In the genomic region with DNA sequence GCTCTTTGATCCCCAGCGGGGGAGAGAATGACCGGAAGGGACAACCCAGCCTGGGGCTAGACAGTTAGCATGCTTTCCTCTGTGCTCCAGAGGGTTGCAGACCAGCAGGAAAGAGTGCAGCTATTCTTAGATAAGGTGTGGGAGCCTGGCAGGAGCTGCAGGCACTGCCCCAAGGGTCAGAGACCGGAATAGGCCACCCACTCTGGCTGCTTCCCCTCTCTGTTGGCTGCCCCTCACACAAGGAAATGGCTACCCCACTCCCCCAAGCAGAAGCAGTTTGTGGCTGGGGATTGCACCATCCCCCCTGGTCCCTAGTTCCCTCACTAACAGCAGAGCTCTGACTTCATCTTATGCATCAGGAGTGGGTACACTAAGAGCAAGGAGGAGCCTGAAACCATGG, we compare ENCODE assay signal across 10 mouse cellular contexts. TPM values are rescaled to one million over a fixed set of nuclear protein-coding genes. Genes with fewer than 3 reads are reported as not detected.
DNase-seq lines count a peak whose midpoint lies in the region; ATAC-seq and TF ChIP-seq lines count a peak whose summit lies in the region.
"Had no signal": no experiment of that assay in that cellular context is flagged by ENCODE, and none has a peak within 500 bp of the region (broad histone marks: within the 10 kb centered on the region; RNA-seq: fewer than 3 reads in every experiment).

No protein-coding gene starts in this region.

- WGBS in stomach, embryonic 15.5 days: 55% methylated on average over 3 of the region's 3 CpGs
- 78% methylated on average over 3 of the region's 3 CpGs for WGBS in stomach, postnatal 0 days
- WGBS in stomach, embryonic 16.5 days: 65% methylated on average over 3 of the region's 3 CpGs
- WGBS in cerebellum, adult 2 months: 82% methylated on average over 3 of the region's 3 CpGs

- H3K4me1 ChIP-seq in stomach, embryonic 15.5 days: 0 out of 2 replicates have a peak, but pooled peaks cover 6% of the 10 kb centered on the region
- H3K4me1 ChIP-seq in stomach, postnatal 0 days (replicated peaks; ENCODE audit: control insufficient read depth, insufficient read depth): 0 out of 2 replicates have a peak, but pooled peaks cover 2% of the 10 kb centered on the region
- H3K4me1 ChIP-seq in stomach, embryonic 16.5 days (ENCODE audit: control insufficient read depth, insufficient read depth, low read length): peaks cover 8% of the 10 kb centered on the region; the same call in 1 of the 2 replicates
- H3K4me1 ChIP-seq in cerebellum, adult 2 months (ENCODE audit: control insufficient read depth, insufficient read depth, low read length): no peaks in the 10 kb centered on the region

- H3K4me2 ChIP-seq in stomach, embryonic 15.5 days: no peak overlapping the region
- H3K4me2 ChIP-seq in stomach, postnatal 0 days (replicated peaks; ENCODE audit: low read depth): no peak overlapping the region
- no peak overlapping the region for H3K4me2 ChIP-seq in stomach, embryonic 16.5 days (ENCODE audit: low read depth, low read length)

- no peak for DNase-seq in stomach, postnatal 0 days (ENCODE audit: low spot score)
- DNase-seq in heart, postnatal 10 days: peak; percentile 75 to 76
- DNase-seq in liver: peak; percentile 46
- no peak for DNase-seq in cerebellum, adult 2 months
- no peak for DNase-seq in cerebellum, adult 9-11 months
- no peak for DNase-seq in natural killer cell, adult 2 months (ENCODE audit: low spot score in 2 of 2)
- DNase-seq: cerebellum, postnatal 25 days had no signal

- H3K36me3 ChIP-seq in stomach, embryonic 15.5 days: no peaks in the 10 kb centered on the region
- H3K36me3 ChIP-seq in stomach, postnatal 0 days (ENCODE audit: control insufficient read depth, insufficient read depth, low read length): no peaks in the 10 kb centered on the region
- no peaks in the 10 kb centered on the region for H3K36me3 ChIP-seq in stomach, embryonic 16.5 days (ENCODE audit: control insufficient read depth, insufficient read depth, low read length)

- ATAC-seq in stomach, embryonic 15.5 days (ENCODE audit: insufficient read depth, low FRiP score, low read depth): peak; percentile 35; the same call in 1 of the 2 replicates
- no peak for ATAC-seq in stomach, postnatal 0 days (ENCODE audit: low FRiP score, low TSS enrichment)
- ATAC-seq in stomach, embryonic 16.5 days (ENCODE audit: insufficient read depth, low FRiP score): peak; percentile 57; the same call in 1 of the 2 replicates

- TF ChIP-seq POLR2A in cerebellum, adult 2 months (IDR thresholded peaks at IDR 0.05; ENCODE audit: borderline replicate concordance, insufficient read depth, low read length): no peak

- TF ChIP-seq CTCF in stomach, postnatal 0 days (IDR thresholded peaks at IDR 0.05; ENCODE audit: low read depth): no peak
- no peak for TF ChIP-seq CTCF in cerebellum, adult 2 months (IDR thresholded peaks at IDR 0.05; ENCODE audit: borderline replicate concordance, insufficient read depth, low read depth, low read length)

- H3K27ac ChIP-seq in stomach, embryonic 15.5 days: no peak overlapping the region
- no peak overlapping the region for H3K27ac ChIP-seq in stomach, postnatal 0 days (replicated peaks)
- H3K27ac ChIP-seq in stomach, embryonic 16.5 days (ENCODE audit: low read length): no peak overlapping the region
- H3K27ac ChIP-seq in cerebellum, adult 2 months (ENCODE audit: insufficient read depth, low read length): no peak overlapping the region

- no peaks in the 10 kb centered on the region for H3K9me3 ChIP-seq in stomach, embryonic 15.5 days
- H3K9me3 ChIP-seq in stomach, postnatal 0 days (ENCODE audit: control insufficient read depth, low read length): no peaks in the 10 kb centered on the region
- H3K9me3 ChIP-seq in stomach, embryonic 16.5 days (replicated peaks; ENCODE audit: control insufficient read depth, low read length): no peaks in the 10 kb centered on the region

- no peak overlapping the region for H3K4me3 ChIP-seq in stomach, embryonic 15.5 days (replicated peaks)
- no peak overlapping the region for H3K4me3 ChIP-seq in stomach, postnatal 0 days (ENCODE audit: low read depth, low read length)
- H3K4me3 ChIP-seq in stomach, embryonic 16.5 days (replicated peaks; ENCODE audit: low read length): no peak overlapping the region
- H3K4me3 ChIP-seq in cerebellum, adult 2 months (replicated peaks; ENCODE audit: insufficient read depth, low read depth, low read length): no peak overlapping the region

- H3K27me3 ChIP-seq in stomach, embryonic 15.5 days (replicated peaks): no peaks in the 10 kb centered on the region
- H3K27me3 ChIP-seq in stomach, postnatal 0 days (ENCODE audit: control insufficient read depth, insufficient read depth, low read length): no peaks in the 10 kb centered on the region
- H3K27me3 ChIP-seq in stomach, embryonic 16.5 days (ENCODE audit: control insufficient read depth, insufficient read depth, low read length): no peaks in the 10 kb centered on the region
- H3K27me3 ChIP-seq in cerebellum, adult 2 months (ENCODE audit: control insufficient read depth, insufficient read depth, low read length): no peaks in the 10 kb centered on the region

- no peak overlapping the region for H3K9ac ChIP-seq in stomach, embryonic 15.5 days
- no peak overlapping the region for H3K9ac ChIP-seq in stomach, postnatal 0 days (ENCODE audit: low read length)
- H3K9ac ChIP-seq in stomach, embryonic 16.5 days (ENCODE audit: low read length): no peak overlapping the region

- intact Hi-C loops in heart, postnatal 10 days (cut with DNase I): loop anchor here (2.0 kb wide), 1 partner anchor 17 kb away; no protein-coding TSS in a partner anchor

- no peak for TF ChIP-seq EP300 in stomach, postnatal 0 days (optimal IDR thresholded peaks at IDR 0.05)

RNA-seq across cellular contexts. Expression of gene Cd34, which starts 10.7 kb away (rescaled TPM):
- 77.2 and 81.1 TPM in 2 replicates for polyA plus RNA-seq in stomach, embryonic 15.5 days (2015; fragmentation: Nextera tagmentation; extraction: Ambion mirVana)
- polyA plus RNA-seq in stomach, postnatal 0 days (2015; fragmentation: Nextera tagmentation; extraction: Ambion mirVana): 49.9 and 54.8 TPM in 2 replicates
- total RNA-seq in heart, postnatal 10 days (2021): 100 to 1,000 TPM; 289 to 314 TPM
- 105 and 111 TPM in 2 replicates for polyA plus RNA-seq in stomach, embryonic 16.5 days (2015; fragmentation: Nextera tagmentation; extraction: Ambion mirVana)
- polyA plus RNA-seq in cerebellum, adult 2 months (2012; rRNA removed): 15.0 and 16.0 TPM in 2 replicates
- total RNA-seq: MEL had no signal

Comparison
In these comparisons a context has a peak if more than half of its experiments do, and no peak if none do; other contexts are left out.
1. DNase-seq: peak in heart, postnatal 10 days (2 of 2) and liver (single experiment); none in stomach, postnatal 0 days (single experiment), cerebellum, adult 2 months (0 of 2), cerebellum, adult 9-11 months (single experiment) and natural killer cell, adult 2 months (0 of 2).